21 mouse cellular contexts compared by ENCODE assay signal in the genomic region with DNA sequence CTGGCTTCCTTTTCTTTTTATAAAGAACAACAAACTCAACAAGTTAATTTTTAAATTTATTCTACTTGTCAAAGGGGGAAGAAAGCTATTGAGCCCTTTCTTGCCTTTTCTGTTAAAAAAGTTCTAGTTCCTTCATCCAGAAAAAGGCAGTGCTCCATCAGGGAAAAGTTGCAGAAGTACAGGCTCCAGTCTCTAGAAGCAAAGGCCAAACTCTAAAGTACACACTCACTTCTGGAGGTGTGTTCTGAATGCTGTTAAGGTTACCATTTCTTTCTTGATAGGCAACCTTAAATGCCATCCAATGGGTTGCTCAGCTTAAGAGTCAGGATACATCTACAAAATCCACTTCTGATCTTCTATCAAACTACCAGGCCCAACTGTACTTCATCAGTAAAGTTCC.
"Had no signal": no experiment of that assay in that cellular context is flagged by ENCODE, and none has a peak within 500 bp of the region (broad histone marks: within the 10 kb centered on the region; RNA-seq: fewer than 3 reads in every experiment).

No protein-coding gene starts in this region.

- H3K36me3 ChIP-seq: heart, embryonic 13.5 days; heart, embryonic 15.5 days; hindbrain, embryonic 10.5 days; hindbrain, embryonic 12.5 days; intestine, embryonic 15.5 days; kidney, embryonic 15.5 days; limb, embryonic 10.5 days; limb, embryonic 12.5 days; liver, embryonic 13.5 days; liver, embryonic 15.5 days had no signal

- H3K4me3 ChIP-seq: heart, embryonic 13.5 days; heart, embryonic 15.5 days; hindbrain, embryonic 10.5 days; hindbrain, embryonic 12.5 days; intestine, embryonic 15.5 days; kidney, embryonic 15.5 days; left cerebral cortex, adult 2 months; limb, embryonic 10.5 days; limb, embryonic 12.5 days; liver, embryonic 13.5 days; liver, embryonic 15.5 days had no signal

- H3K4me1 ChIP-seq: hindbrain, embryonic 12.5 days; intestine, embryonic 15.5 days; kidney, embryonic 15.5 days; limb, embryonic 12.5 days; liver, embryonic 13.5 days; liver, embryonic 15.5 days had no signal

- H3K9ac ChIP-seq: heart, embryonic 13.5 days; heart, embryonic 15.5 days; hindbrain, embryonic 12.5 days; hindbrain, embryonic 14.5 days; intestine, embryonic 15.5 days; kidney, embryonic 15.5 days; limb, embryonic 12.5 days; liver, embryonic 13.5 days; liver, embryonic 15.5 days; liver, postnatal 0 days had no signal

- H3K27ac ChIP-seq: heart, embryonic 13.5 days; heart, embryonic 15.5 days; hindbrain, embryonic 10.5 days; hindbrain, embryonic 12.5 days; hindbrain, embryonic 14.5 days; intestine, embryonic 15.5 days; kidney, embryonic 15.5 days; kidney, postnatal 0 days; left cerebral cortex, adult 2 months; limb, embryonic 10.5 days; limb, embryonic 12.5 days; liver, embryonic 13.5 days; liver, embryonic 15.5 days had no signal

- DNase-seq: gastrocnemius, postnatal 14 days; heart, postnatal 14 days; heart, postnatal 36 days; kidney, adult 18-20 months; kidney, postnatal 25 days; kidney, postnatal 4 days; liver; liver, embryonic 13.5 days; liver, postnatal 0 days had no signal

- H3K27me3 ChIP-seq: heart, embryonic 13.5 days; heart, embryonic 15.5 days; hindbrain, embryonic 12.5 days; intestine, embryonic 15.5 days; kidney, embryonic 15.5 days; limb, embryonic 12.5 days; liver, embryonic 13.5 days; liver, embryonic 15.5 days had no signal
